Mouse (Mus musculus): Measurements from ENCODE around the gene Tas2r123.

Tas2r123 gene

DNA sequence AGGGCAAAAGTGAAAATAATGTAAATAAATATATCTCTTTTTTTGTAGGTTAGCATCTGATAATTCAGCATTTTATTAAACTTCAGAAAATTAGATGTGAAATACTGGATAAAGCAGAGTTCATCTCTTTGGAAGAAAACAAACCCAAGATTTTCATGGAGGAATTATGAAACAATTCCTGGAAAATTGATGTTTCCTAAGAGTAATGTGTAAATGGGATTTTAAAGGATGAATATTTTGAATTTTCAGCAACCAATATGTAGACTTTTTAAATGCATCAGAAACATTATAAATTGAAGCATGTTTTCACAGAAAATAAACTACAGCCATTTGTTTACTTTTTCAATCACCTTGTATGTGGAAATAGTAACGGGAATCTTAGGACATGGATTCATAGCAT is at the start of gene Tas2r123:
Gene Tas2r123, plus strand, starts transcription at position 301 of the 400 bp plus-strand sequence.
- TF ChIP-seq GATA4 (IDR thresholded peaks at IDR 0.05; ENCODE audit: insufficient replicate concordance, low read length) = no peak

DNA sequence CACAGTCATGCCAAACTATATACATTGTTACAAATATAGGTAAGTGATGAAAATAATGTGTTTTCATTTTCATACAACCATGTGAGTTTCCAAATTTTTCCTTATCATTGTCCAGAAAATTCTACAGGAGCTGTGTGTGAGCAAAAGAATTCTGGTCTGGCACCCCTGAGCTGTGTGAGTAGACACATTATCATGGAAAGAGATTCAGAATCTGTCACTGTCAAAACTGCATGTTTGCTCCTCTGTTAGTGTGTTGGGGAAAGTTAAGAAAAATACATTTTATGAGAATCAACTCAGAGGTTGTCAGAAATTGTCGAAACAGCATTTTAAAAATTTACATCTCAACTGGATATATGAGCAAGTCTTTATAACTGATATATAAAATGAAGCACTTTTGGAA is 44.4 kb upstream of the Tas2r123 start, which contains the start of gene Tas2r117:
Gene Tas2r117, plus strand, starts transcription at position 301 of the 400 bp plus-strand sequence.
- no peak for TF ChIP-seq GATA4 (IDR thresholded peaks at IDR 0.05; ENCODE audit: insufficient replicate concordance, low read length)

DNA sequence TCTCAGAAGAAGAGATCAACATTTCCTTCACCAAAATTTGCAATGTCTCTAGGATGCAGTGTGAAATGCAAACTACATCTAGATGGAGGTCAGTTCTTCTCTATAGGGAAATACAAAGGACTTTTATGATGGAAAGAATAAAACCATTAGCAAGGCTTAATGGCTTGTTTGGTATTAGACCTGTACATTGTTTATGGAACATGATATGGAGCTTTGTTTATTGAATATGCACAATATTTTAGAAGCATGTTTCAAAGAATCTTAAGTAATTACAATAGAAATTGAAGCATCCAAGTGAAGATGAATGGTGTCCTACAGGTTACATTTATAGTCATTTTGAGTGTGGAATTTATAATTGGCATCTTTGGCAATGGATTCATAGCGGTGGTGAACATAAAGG is 8.2 kb downstream of the Tas2r123 start, which contains the start of gene Tas2r116:
Gene Tas2r116, plus strand, starts transcription at position 301 of the 400 bp plus-strand sequence.
- TF ChIP-seq GATA4 (IDR thresholded peaks at IDR 0.05; ENCODE audit: insufficient replicate concordance, low read length) = no peak

DNA sequence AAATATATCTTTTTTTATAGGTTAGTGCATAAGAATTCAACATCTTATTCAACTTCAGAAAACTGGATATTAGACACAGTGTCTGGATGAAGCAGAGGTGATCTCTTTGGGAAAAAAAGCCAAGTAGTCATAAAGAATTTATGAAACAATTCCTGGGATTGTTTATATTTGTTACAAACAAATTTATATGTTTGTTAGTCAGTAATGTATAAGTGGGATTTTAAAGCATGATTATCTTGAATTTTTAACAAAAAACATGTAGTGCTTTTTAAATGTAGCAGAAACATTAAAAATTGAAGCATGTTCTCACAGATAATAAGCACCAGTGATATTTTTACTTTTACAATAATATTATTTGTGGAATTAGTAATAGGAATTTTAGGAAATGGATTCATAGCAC is 20.8 kb downstream of the Tas2r123 start, which contains the start of gene Tas2r110:
Gene Tas2r110, plus strand, starts transcription at position 301 of the 400 bp plus-strand sequence.
- no peak for TF ChIP-seq GATA4 (IDR thresholded peaks at IDR 0.05; ENCODE audit: insufficient replicate concordance, low read length)

DNA sequence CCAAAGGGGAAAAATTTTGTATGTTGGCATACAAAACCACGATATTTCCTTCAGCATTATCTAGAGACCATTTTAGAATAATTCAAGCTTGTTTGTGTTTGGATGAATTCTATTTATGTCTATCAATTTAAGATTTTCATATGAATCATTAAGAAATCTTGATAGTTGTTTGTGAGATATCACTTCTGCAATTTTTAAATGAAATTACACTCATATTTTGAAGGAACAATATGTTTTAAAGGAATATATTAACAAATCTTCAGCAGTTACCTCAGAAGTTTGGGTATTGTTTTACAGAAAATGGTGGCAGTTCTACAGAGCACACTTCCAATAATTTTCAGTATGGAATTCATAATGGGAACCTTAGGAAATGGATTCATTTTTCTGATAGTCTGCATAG is 45.8 kb downstream of the Tas2r123 start, which contains the start of gene Tas2r113:
Gene Tas2r113, plus strand, starts transcription at position 301 of the 400 bp plus-strand sequence.
- TF ChIP-seq GATA4 (IDR thresholded peaks at IDR 0.05; ENCODE audit: insufficient replicate concordance, low read length) = no peak

All from liver, adult (tissue).